Mouse (Mus musculus): Measurements from ENCODE around the gene Tars. TPM values are rescaled to one million over a fixed set of nuclear protein-coding genes. Genes with fewer than 3 reads are reported as not detected.

The Tars gene
- polyA plus RNA-seq, 1 experiment from 2014 or later = 58.9 TPM

- Histone ChIP-seq H3K4me1 (no peaks in the 10 kb centered on the region), H3K4me3 (replicated peaks) (no peak overlapping the region), H3K36me3 (no peaks in the 10 kb centered on the region), H3K9me3 (no peaks in the 10 kb centered on the region), H3K27me3 (replicated peaks) (no peaks in the 10 kb centered on the region), H3K4me2 (no peak overlapping the region), H3K9ac (no peak overlapping the region), H3K27ac (no peak overlapping the region)
- WGBS = 67% methylated on average over 3 of the region's 3 CpGs
- ATAC-seq (ENCODE audit: insufficient read depth, low FRiP score, low read depth) = no peak
Observed at GRCm38 (mm10) chr15:11355865-11356264, 43.6 kb downstream of the Tars start.

- Histone ChIP-seq H3K4me1 (no peaks in the 10 kb centered on the region), H3K36me3 (no peaks in the 10 kb centered on the region), H3K27me3 (replicated peaks) (no peaks in the 10 kb centered on the region), H3K27ac (no peak overlapping the region), H3K4me2 (no peak overlapping the region), H3K9ac (no peak overlapping the region), H3K4me3 (replicated peaks) (no peak overlapping the region), H3K9me3 (no peaks in the 10 kb centered on the region)
- 67% methylated on average over 7 of the region's 7 CpGs for WGBS
- ATAC-seq (ENCODE audit: insufficient read depth, low FRiP score, low read depth) = no peak
Observed at GRCm38 (mm10) chr15:11339467-11340180, 59.8 kb downstream of the Tars start.

Measured in stomach, embryonic 15.5 days (tissue).